Mouse (Mus musculus): ENCODE results near the gene Akt2.
A peak's percentile ranks its signal among the peaks of the same experiment; 100 is the strongest.
"Not testable (repeated sequence)": the region's sequence is repeated elsewhere in the genome, so short reads cannot be mapped to it uniquely, and the experiment has no call there.

The Akt2 gene

DNA sequence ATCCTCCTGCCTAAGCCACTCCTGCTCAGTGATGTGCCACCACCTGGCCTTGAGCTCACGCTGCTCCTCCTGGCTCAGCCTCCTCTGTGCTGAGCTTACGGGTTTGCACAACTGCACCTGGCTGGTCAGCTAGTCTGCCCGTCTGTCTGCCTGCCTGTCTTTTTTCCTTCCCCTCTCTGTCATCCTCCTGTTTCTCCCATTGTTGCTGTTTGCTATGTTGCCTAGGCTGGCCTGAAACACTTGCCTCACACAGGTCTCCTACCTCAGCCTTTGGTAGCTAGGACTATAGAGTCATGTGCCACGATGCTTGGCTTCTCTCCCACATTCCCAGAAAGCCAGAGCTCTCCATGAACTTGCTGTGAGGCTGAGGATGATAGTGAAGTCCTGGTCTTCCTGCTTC is 21.6 kb downstream of the Akt2 start:
- no peak for DNase-seq (ENCODE audit: low read depth, low spot score)

DNA sequence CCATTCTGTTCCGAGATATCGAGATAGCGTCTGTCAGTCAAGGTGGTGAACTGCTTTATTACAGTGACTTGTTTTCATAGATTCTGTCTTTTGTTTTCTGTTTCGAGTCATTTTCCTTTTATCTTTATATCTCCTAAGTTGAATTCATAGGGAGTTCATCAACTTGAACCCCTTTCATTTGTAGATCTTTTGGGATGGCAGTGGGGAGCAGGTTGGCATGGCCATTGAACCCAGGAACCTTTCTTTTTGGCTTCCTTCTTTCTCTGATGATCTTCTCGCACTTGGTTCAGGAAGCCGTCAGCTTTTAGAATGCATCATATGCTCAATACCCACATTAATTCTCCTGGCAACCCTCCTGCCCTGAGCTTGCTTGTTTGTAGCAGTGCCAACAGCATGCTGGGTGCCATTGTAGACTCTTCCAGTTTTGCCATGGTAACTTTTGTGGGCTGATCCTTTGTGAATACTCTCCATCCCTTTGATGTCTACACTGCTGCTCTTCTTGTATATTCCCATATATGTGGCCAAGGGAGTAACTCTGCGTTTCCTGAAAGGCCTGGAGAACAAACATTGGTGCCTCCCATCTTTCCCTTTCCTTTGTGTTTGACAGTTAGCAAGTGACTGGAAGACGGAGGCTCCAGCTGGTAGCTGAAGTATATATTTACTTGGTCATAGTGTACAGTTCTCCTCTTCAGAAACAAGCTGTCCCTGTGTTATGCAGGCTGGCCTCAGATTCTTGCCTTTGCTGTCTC is 22.6 kb downstream of the Akt2 start:
- no peak for DNase-seq (ENCODE audit: low read depth, low spot score)

DNA sequence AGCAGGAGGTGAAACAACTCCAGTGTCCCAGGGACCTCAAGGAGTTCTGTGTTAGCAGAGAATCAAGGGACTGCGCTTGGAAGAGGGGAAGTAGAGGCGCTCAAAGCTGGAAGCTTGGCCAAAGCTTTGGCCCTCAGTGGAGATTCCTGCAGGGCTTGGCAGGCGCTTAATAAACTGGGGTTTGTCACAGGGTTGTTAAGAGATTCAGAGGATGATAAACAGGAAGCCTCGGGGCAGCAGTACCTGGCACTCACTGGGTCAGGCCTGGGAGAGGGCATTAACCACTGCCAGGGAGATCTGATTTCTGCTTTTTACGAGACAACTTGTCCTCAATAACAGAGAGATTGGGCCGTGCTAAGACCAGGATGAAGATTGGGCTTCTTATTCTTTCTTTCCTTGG is 29.7 kb downstream of the Akt2 start:
- DNase-seq (ENCODE audit: low read depth, low spot score) = no peak

DNA sequence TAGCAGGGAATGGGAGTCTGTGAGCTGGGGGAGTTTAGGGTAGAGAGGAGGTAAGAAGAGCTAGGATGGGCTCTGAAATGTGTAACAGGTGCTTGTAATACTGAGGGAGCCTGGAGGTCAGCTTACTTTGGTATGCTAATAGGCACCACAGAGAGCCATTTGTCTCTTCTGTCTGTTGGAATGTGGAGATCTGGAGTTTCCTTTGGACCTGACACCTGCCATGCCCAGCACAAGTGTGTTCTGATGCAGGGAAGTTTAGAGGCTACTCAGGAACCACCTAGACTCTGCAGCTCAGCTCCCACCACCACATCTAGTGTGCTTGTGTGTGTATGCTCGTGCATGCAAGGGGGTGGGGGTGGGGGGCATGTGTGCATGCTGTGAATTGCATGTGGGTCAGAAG is 30.9 kb downstream of the Akt2 start:
- no peak for DNase-seq (ENCODE audit: low read depth, low spot score)

DNA sequence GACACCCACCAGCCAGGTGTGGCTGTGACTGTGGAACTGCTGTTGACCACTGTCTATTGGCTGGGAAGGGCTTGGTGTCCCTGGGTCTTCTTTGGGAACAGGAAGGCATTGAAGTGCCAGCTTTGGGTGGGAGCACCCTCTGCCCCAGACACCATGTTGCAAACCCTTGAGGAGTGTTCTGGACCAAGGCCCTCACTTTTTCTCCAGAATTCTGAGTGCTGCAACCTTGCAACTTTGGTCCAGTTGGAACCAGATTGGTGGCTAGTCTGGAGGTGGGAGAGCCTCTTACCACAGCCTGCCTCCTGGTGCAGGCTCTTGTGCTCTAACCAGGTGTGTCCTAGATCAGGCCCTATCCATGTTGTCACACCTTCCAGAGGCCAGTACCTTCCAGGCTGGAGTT is 33.6 kb downstream of the Akt2 start:
- DNase-seq (ENCODE audit: low read depth, low spot score) = no peak

DNA sequence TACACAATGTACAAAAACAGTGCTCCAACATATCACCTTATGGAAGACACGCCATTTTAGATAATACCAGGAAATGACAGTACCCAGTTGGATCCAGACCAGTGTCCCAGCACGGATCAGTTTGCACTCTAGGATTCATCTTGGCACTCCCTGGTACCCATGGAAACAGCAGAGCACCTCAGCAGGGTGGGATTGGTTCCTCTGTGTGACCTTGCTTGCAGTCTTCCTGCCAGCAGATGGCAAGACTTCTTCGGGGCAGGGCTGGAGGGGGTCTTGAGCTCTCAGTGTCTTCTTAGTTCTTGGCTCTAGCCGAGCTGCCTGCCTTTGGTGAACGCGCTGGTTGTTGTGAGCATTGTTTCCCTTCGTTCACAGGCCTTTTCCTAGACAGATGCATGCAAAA is 36.4 kb downstream of the Akt2 start:
- DNase-seq (ENCODE audit: low read depth, low spot score) = no peak

DNA sequence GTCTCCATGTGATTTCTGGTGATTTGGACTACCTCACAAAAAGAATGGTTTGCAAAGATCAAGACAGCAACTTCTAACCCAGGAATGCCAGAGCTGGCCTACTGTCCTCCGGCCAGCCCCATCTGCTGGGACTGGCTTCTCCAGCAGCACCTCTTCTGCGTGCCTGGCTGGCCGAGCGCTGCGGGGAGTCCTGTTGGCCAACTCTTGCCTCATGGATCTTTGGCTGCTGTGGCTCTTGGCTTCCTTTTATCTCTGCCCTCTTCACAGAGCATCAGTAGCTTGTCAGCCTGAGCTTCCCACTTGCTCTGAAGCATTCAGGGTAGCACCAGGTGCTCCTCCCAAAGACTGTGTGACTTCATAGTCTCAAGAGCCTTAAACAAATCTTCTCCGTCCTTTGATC is 36.8 kb downstream of the Akt2 start:
- no peak for DNase-seq (ENCODE audit: low read depth, low spot score)

DNA sequence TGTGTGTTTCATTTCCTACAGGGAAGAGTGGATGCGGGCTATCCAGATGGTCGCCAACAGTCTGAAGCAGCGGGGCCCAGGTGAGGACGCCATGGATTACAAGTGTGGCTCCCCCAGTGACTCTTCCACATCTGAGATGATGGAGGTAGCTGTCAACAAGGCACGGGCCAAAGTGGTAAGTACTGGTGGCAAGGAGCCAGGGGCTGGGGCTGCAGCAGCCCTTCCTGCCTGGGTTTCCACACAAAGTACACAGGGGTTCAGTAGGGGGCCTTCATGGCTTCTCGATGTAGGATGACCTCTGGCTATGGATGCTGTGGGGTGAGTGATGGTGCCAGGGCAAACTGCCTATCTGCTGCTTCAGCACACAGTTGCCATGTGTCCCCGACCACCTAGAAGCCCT is 37.5 kb downstream of the Akt2 start:
- DNase-seq (ENCODE audit: low read depth, low spot score) = not testable (repeated sequence)

DNA sequence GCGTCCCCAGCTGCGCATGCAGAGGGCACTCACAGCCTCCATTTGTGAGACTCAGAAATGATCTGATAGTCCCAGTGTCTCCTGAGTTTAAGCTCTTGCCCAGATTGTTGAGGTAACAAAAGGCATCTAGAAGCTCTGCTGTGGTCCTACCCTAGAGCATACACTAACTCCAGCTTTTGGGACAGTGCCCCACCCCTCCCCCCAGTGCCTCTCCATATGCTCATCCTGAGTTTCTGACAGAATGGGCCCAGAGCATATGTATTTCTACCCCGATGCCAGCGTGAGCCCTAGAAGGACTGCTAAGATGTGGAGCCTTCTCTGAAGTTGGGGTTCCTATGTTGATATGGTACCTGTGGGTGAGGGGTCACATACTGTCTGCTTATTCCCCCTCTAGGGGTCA is 40.1 kb downstream of the Akt2 start:
- no peak for DNase-seq (ENCODE audit: low read depth, low spot score)

DNA sequence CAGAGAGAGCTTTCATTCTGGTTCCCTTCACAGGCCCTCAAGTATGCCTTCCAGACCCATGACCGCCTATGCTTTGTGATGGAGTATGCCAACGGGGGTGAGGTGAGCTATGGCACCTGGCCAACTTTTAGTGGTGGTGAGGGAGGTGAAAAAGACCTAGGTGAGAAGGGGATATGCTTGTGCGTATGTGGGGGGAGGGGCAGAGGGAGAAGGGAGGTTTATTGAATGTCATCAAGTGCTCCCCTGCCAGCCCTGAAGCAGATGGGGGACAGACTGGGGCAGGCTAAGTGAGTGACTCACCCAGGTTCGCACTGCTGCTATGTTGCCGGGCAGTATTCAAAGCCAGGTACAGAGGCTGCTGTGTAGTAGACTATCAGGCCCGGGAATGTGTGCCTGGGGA is 41.8 kb downstream of the Akt2 start:
- no peak for DNase-seq (ENCODE audit: low read depth, low spot score)

DNA sequence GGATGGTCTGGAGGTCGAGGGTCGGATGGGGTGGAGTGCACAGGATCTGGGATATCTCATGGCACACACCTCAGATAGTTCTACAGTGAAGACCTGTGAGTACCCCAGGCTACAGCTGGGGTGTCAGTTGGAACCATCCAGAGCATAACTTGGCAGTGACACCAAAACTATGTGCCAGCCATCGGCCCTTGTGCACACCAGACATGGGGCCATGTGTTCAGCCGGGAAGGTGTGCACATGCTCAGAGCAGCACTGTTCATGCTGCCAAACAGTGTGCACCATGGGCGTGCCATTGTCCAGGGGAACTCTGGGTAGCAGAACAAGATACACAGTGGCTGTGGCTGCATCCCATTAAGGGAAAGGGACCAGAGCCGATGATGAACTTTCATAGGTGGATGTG is 43.3 kb downstream of the Akt2 start:
- DNase-seq (ENCODE audit: low read depth, low spot score) = no peak

DNA sequence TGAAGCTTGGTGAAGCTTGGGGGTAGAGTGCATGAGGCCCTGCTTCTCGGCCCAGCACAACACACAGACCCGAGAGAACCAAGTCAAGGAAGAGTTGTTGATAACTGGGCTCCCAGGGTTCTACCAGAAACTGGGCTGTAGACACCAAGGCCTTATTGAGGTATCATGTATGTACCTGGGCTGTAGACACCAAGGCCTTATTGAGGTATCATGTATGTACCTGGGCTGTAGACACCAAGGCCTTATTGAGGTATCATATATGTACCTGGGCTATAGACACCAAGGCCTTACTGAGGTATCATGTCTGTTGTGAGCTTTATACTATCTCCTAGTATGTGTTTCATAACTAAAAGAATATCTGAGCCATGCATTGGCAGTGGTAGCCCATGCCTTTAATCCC is 43.7 kb downstream of the Akt2 start:
- DNase-seq (ENCODE audit: low read depth, low spot score) = not testable (repeated sequence)

DNA sequence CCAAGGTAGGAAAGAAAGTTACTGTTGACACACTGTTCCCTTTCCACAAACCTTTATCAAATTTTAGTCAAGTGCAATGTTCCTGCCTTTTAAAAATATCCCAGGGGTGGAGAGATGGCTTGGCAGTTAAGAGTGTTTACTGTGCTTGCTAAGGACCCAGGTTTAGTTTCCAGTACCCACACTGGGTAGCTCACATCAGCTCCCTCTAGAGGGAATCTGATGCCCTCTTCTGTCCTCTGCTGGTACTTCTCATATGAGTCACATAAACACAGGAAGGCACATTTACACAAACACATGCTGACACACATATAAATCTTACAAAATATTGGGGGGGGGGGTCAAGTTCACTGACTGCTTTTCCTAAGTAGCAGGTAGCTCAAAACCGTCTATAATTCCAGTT is 53.1 kb downstream of the Akt2 start:
- no peak for DNase-seq (ENCODE audit: low read depth, low spot score)

DNA sequence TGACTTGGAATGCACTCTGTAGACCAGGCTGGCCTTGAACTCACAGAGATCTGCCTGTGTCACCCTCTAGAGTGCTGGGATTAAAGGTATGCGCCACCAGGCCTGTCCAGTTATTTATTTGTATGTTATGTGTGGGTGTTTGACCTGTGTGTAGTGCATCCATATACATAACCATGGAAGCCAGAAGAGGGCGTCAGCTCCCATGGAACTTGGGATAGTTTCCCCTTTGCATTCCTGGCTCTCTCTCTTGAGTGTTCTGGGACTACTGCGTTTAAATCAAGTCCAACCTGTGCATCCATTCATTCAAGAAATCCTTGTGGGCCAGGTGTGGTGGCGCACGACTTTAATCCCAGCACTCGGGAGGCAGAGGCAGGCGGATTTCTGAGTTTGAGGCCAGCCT is 55.2 kb downstream of the Akt2 start:
- DNase-seq (ENCODE audit: low read depth, low spot score) = no peak

DNA sequence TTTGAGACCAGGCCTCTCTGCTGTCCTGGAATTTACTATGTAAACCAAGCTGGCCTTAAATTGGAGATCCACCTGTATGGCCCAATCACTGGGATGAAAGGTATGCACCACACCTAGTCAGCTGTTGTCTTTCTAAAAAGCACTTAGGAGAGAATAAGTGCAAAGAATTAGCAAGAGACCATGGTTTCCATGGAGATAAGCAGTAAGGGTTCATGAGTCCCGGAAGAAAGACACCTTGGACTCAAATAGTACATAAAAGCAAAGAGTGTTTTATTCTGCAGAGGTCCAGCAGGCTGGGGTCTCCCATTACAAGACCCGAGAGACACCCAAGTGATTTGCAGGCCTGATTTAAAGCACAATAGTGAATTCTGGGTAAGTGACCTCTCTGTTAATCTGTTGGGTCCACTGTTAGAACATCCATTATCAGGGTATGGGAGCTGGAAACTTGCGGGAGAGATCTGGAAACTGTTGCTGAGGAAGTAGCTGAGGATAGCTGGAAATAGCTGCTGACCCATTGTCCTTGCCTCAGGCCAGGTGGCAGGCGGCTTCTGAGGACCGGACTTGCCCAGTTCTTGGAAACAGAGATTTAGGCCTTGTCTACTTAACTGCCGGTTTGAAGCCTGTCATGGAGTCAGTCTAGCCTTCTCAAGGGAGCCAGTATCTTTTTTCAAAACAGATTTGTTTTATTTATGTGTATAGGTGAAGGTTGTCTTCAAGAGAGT is 56.1 kb downstream of the Akt2 start:
- DNase-seq (ENCODE audit: low read depth, low spot score) = no peak

DNA sequence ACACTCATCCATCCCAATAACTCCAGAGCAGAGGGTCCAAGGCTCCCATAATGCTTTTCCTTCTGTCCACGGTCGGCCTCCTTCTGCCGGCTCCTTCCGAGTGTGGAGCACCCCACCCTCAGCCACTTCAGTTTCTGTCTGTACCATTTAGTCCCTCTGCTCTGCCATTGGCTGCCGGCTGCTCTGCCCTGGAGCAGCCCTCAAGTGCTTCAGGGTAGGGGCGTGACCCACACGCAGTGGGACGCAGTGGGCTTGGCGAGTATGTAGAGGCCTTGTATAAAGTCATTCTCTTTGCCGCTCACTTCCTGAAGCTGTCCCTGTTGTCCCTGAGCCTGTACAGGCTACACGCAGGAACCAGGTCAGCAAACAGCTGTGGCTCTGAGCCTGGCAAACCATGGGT is 58.4 kb downstream of the Akt2 start:
- DNase-seq (ENCODE audit: low read depth, low spot score) = no peak

DNA sequence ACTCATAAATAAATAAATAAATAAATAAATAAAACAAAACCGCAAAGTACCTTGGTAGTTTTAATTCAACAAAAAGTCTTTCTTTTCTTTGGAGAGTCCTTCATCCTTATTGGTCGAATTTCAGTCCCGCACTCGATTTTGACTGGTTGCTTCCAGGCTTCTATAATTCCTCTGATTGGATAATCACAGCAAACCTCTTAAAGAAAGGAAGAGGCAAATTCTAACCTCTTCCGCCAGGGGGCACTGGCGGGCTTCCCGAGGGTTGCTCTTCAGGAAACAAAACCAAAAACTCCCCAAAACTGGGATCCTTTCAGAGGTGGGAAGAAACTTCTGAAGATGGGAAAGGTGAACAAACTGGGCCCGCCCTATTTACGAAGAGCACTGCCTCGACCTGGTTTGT is 59.6 kb downstream of the Akt2 start:
- peak; percentile 87 for DNase-seq (ENCODE audit: low read depth, low spot score)

DNA sequence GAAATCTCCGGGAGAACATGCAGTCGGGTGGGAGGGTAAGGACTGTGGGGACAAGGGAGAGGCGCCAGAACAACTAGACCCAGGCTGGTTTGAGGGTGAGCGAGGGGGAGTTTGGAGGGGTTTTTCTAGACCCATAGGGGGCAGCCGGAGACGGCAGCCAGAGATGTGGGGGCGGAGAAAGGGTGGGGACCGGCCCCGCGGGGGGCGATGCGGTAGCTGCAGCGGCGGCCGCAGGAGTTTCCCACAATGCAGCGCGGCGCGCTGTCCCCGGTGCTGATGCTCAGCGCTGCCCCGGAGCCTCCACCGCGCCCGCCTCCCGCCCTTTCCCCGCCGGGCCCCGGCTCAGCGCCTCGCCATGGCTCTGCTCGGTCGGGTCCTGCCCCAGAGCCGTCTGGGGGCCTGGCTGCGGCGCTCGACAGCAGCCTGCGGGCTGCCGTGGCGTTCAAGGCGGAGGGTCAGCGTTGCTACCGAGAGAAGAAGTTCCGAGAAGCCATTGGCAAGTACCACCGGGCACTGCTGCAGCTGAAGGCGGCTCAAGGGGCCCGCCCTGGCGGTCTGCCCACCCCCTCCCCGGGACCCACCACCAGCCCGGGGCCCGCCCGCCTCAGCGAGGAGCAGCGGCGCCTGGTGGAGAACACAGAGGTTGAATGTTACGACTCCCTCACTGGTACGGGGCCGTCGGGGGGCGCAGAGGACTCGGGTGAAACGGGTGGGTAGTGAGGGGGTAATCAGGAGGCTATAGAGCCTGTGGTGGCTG is 62.5 kb downstream of the Akt2 start, which contains the start of gene Ttc9b:
Ttc9b (plus strand) TSS at position 235 of the 757 bp plus-strand sequence.
- DNase-seq (ENCODE audit: low read depth, low spot score) = peak; percentile 75

DNA sequence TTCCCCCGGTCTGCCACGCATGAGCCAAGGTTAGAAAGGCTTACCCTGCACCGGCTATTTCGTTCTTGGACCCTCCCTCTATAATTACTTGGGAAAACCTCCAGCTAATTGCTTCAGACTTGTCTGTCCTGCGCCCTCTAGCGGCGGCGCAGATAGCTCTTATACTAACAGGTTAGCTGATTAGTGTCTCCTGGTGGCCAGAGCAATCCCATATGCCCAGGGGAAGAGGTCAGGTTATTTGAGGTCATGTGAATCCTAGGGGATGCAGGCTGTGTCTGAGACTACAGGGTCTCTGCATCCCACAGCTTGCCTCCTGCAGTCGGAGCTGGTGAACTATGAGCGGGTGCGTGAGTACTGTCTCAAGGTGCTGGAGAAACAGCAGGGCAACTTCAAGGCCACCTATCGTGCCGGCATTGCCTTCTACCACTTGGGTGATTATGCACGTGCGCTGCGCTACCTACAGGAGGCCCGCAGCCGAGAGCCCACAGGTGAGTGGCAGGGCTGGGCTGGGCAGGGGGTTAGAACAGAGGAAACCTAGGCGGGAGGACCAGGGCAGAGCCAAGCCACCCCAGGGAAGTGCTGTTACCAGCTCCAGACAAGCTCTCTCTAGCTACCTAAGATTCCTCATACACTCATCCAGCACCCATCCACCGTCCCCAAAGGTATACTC is 63.4 kb downstream of the Akt2 start:
- no peak for DNase-seq (ENCODE audit: low read depth, low spot score)

DNA sequence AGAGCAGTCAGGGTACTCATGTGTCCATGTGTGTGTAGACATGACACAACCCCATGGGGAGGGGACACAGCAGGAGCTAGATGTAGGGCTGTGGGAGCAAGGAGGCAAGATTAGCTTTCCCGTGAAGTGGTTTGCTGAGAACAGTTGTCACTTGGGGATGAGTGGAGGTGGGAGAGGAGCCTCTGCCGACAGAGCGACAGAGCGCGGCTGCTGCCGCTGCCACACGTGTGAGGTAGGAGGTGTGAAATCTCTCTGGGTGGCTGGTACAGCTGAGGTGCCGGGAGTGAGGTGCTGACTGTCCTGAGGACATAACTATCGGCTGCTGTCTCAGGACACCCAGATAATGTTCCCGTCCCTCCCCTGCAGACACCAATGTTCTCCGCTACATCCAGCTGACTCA is 64.2 kb downstream of the Akt2 start:
- no peak for DNase-seq (ENCODE audit: low read depth, low spot score)

DNA sequence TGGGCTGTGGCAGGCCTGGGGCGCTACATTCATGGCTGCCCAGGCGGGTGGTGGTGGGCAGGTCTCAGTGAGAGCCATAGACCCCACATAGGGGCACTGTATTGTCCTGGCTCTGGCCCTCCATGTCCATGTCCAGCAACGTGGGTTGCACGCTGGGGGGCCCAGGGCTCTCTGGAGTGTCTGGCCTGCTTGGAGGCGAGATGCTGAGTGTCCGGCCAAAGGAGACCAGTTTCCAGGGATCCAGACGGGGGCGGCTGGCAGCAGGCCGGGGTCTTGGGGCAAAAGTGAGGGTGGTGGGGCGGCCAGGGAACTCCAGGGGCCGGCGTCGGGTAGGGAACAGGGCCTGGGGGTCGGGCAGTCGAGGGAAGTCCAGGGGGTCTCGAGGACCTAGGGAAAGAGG is 65.2 kb downstream of the Akt2 start:
- DNase-seq (ENCODE audit: low read depth, low spot score) = no peak

DNA sequence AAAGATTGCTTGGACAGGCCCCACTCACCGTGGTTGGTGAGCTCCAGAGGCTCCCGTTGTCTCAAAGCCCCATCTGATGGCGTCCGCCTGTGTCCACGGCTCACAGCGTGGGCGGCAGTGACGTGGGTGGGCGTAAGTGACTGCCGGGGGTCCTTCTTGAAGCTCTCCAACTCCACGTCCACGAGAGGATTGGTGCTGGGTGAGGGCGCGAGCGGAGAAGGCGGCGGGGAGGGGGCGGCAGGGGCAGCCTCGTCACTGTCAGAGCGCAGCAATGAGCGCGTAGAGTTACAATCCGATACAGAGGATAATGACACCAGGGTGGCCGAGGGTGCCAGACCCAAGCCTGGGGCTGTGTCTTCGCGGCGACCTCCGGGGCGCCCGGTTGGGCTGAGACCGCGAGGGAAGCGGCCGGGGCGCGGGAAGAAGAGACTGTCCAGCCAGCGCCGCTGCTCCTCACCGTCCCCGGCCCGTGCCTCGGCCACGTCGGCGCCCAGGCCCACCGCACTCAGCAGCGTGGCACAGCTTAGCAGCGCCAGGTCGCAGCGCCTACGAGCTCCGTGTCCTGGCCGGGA is 66.6 kb downstream of the Akt2 start:
- no peak for DNase-seq (ENCODE audit: low read depth, low spot score)

Data from forelimb bud, embryonic 11.5 days (tissue).